Mouse (Mus musculus) embryonic facial prominence, embryonic 13.5 days (tissue): Measurements from ENCODE around the gene Rgs7. TPM values are rescaled to one million over a fixed set of nuclear protein-coding genes. Genes with fewer than 3 reads are reported as not detected.

ENCODE experiments used
- ATAC-seq: fragments of 200-750 bp; cut with Nextera tagmentation; 2 replicates; pipeline ENCODE4 v1.8.0; 2017; ENCODE audit warnings: low read depth; ENCODE audit not compliant: insufficient number of reproducible peaks, insufficient read depth, low FRiP score, low TSS enrichment
- H3K27ac ChIP-seq: fragments of 300-500 bp; sonication (generic); 2 replicates; pipeline ENCODE4 v1.5.1; 2015; ENCODE audit warnings: moderate library complexity, mild to moderate bottlenecking, inconsistent platforms
- H3K27me3 ChIP-seq: fragments of 300-500 bp; sonication (generic); 2 replicates; pipeline ENCODE4 v1.6.1; 2015; ENCODE audit warnings: mild to moderate bottlenecking, inconsistent platforms
- H3K36me3 ChIP-seq: fragments of 300-500 bp; sonication (generic); 2 replicates; pipeline ENCODE4 v1.6.1; 2015; ENCODE audit warnings: mild to moderate bottlenecking, inconsistent platforms
- H3K4me1 ChIP-seq: fragments of 300-500 bp; sonication (generic); 2 replicates; pipeline ENCODE4 v1.6.1; 2015; ENCODE audit warnings: inconsistent platforms
- H3K4me2 ChIP-seq: fragments of 300-500 bp; sonication (generic); 2 replicates; pipeline ENCODE4 v1.6.1; 2015; ENCODE audit warnings: moderate library complexity, mild to moderate bottlenecking, inconsistent platforms
- H3K4me3 ChIP-seq: fragments of 300-500 bp; sonication (generic); 2 replicates; pipeline ENCODE4 v1.5.1; 2015; ENCODE audit warnings: mild to moderate bottlenecking, inconsistent platforms
- H3K9ac ChIP-seq: fragments of 300-500 bp; sonication (generic); 2 replicates; pipeline ENCODE4 v1.6.1; 2015; ENCODE audit warnings: mild to moderate bottlenecking, inconsistent platforms
- H3K9me3 ChIP-seq: fragments of 300-500 bp; sonication (generic); 2 replicates; pipeline ENCODE4 v1.6.1; 2016; ENCODE audit warnings: inconsistent platforms
- WGBS: fragments of 180-500 bp; shearing (Covaris S2); methylation state at CpG from one replicate; pipeline ENCODE4 v1.1.7; 2015; ENCODE audit warnings: mixed read lengths; 5-methylcytosine and 5-hydroxymethylcytosine counted together
- polyA plus RNA-seq: library from polyadenylated mRNA; unstranded; fragments of >200 nt; fragmentation: Nextera tagmentation; extraction: Ambion mirVana; gene quantifications from 2 replicates; pipeline ENCODE4 v1.2.1, GENCODE M21; 2015

Rgs7 gene
- polyA plus RNA-seq, 1 experiment from 2014 or later, result 3.2 TPM

GRCm38 (mm10) chr1:175143051-175143450 is 349.2 kb downstream of the Rgs7 start:
- H3K9ac ChIP-seq, result no peak overlapping the region
- ATAC-seq, result no peak

GRCm38 (mm10) chr1:175128525-175128924 is 363.8 kb downstream of the Rgs7 start:
- no peak overlapping the region for H3K4me2 ChIP-seq
- no peaks in the 10 kb centered on the region for H3K27me3 ChIP-seq
- ATAC-seq, result no peak
- H3K9me3 ChIP-seq, result no peaks in the 10 kb centered on the region
- H3K36me3 ChIP-seq, result no peaks in the 10 kb centered on the region
- no peak overlapping the region for H3K27ac ChIP-seq
- H3K4me1 ChIP-seq, result peaks cover 6% of the 10 kb centered on the region
- H3K4me3 ChIP-seq, result no peak overlapping the region
- 51% methylated on average over 2 of the region's 2 CpGs for WGBS
- no peak overlapping the region for H3K9ac ChIP-seq

More at GRCm38 (mm10) chr1:175143051-175143450, 349.2 kb downstream of the Rgs7 start:
- Histone ChIP-seq H3K4me1 (no peaks in the 10 kb centered on the region), H3K36me3 (no peaks in the 10 kb centered on the region), H3K4me2 (no peak overlapping the region), H3K27me3 (no peaks in the 10 kb centered on the region), H3K9me3 (no peaks in the 10 kb centered on the region), H3K4me3 (no peak overlapping the region), H3K27ac (no peak overlapping the region)
- 83% methylated on average over 4 of the region's 4 CpGs for WGBS

DNA sequence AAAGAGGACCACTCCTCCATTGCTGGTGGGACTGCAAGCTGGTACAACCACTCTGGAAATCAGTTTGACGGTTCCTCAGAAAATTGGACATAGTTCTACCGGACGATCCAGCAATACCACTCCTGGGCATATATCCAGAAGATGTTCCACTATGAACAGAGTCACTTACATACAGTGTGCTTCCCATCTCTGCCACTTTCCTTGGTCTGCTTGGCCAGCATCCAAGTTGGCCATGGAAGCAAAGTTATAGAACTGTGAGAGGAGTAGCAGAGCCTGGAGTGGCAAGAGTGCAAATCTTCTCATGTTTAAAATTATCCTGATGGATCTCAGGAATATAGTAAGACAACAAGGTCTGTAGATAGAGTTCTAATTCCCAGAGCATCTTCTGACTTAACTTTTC is 367.9 kb downstream of the Rgs7 start:
- H3K4me1 ChIP-seq, result peaks cover 6% of the 10 kb centered on the region
- H3K9ac ChIP-seq, result no peak overlapping the region
- H3K4me2 ChIP-seq, result no peak overlapping the region
- no peak overlapping the region for H3K4me3 ChIP-seq
- no peaks in the 10 kb centered on the region for H3K27me3 ChIP-seq
- ATAC-seq, result no peak
- H3K9me3 ChIP-seq, result no peaks in the 10 kb centered on the region
- H3K27ac ChIP-seq, result no peak overlapping the region
- WGBS, result 92% methylated on average over 3 of the region's 3 CpGs
- no peaks in the 10 kb centered on the region for H3K36me3 ChIP-seq

GRCm38 (mm10) chr1:175118904-175119555 is 373.3 kb downstream of the Rgs7 start:
- Histone ChIP-seq H3K27me3 (no peaks in the 10 kb centered on the region), H3K27ac (no peak overlapping the region), H3K36me3 (no peaks in the 10 kb centered on the region), H3K4me3 (no peak overlapping the region), H3K4me1 (no peaks in the 10 kb centered on the region), H3K9me3 (no peaks in the 10 kb centered on the region), H3K4me2 (no peak overlapping the region), H3K9ac (no peak overlapping the region)
- WGBS, result 71% methylated on average over 4 of the region's 4 CpGs
- no peak for ATAC-seq

DNA sequence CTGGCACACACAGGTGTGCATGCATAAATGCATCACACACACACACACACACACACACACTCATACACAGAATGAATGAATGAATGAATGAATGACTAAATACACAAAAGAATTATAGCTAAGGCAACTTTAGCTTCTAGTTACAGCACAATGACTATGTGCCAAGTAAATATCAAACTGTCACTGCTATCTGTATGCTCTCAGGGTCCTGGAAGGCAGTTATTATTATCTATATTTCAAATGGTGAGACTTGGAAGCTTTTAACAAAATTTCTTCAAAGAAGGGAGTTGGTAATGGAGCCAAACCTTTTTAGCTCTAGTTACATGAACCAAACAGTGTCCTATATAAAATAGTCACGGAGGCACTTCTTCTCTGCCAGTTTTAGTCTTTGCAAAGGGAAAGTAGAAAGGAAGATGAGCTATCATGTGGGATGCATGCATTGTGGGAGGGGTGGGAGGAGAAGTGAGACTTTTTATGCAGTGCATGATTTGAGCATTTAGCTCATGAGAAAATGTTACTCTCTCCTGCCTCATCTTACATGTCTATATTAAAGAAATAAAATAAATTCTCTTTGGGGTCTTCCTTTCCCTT is 383.9 kb downstream of the Rgs7 start:
- no peaks in the 10 kb centered on the region for H3K4me1 ChIP-seq
- no peaks in the 10 kb centered on the region for H3K9me3 ChIP-seq
- 92% methylated on average over 1 of the region's 1 CpGs for WGBS
- H3K9ac ChIP-seq, result no peak overlapping the region
- no peaks in the 10 kb centered on the region for H3K36me3 ChIP-seq
- no peak overlapping the region for H3K4me2 ChIP-seq
- no peaks in the 10 kb centered on the region for H3K27me3 ChIP-seq
- no peak for ATAC-seq
- no peak overlapping the region for H3K4me3 ChIP-seq
- H3K27ac ChIP-seq, result no peak overlapping the region

DNA sequence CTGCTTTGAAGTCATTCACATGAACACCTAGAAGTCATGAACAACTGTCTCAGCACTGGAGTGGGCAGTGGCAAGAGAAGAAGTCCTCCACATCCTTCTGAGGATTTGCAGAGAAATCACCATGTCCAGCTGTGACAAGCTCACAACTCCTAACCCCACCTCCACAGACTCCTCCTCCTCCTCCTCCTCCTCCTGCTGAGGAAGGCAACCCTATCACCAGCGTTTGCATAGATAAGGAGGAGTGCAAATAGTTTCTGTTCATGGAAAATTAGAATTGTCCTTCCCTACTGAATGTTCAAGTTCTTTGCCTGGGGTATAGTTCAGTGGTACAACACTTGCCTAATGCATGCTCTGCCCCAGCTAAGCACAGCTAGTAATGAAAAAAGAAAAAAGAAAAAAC is 386.0 kb downstream of the Rgs7 start:
- no peaks in the 10 kb centered on the region for H3K9me3 ChIP-seq
- H3K4me3 ChIP-seq, result no peak overlapping the region
- H3K4me1 ChIP-seq, result no peaks in the 10 kb centered on the region
- H3K27me3 ChIP-seq, result no peaks in the 10 kb centered on the region
- ATAC-seq, result no peak
- H3K27ac ChIP-seq, result no peak overlapping the region
- H3K9ac ChIP-seq, result no peak overlapping the region
- WGBS, result 41% methylated on average over 1 of the region's 1 CpGs
- no peak overlapping the region for H3K4me2 ChIP-seq
- no peaks in the 10 kb centered on the region for H3K36me3 ChIP-seq

DNA sequence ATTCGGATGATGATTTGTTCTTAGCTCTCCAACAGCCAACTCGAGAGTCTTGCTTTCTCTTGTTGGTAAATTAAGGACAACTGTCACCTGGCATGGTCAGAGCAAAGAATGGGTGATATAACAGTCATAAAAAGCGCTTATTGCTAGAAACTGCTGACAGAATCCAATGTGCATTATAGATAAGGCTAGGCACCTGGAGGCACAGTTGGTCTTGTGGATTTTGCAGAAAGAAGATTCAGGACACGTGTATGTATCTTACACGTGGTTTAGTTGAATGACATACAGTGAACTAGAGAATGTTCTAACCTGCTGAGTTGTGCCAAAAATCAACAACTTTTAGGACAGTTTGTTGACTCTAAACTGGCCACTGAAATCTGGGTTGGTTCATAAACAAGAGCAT is 386.9 kb downstream of the Rgs7 start:
- no peak for ATAC-seq
- no peak overlapping the region for H3K9ac ChIP-seq
- no peak overlapping the region for H3K4me3 ChIP-seq
- H3K9me3 ChIP-seq, result no peaks in the 10 kb centered on the region
- no peaks in the 10 kb centered on the region for H3K27me3 ChIP-seq
- H3K27ac ChIP-seq, result no peak overlapping the region
- H3K4me1 ChIP-seq, result no peaks in the 10 kb centered on the region
- no peak overlapping the region for H3K4me2 ChIP-seq
- WGBS, result 84% methylated on average over 5 of the region's 5 CpGs
- no peaks in the 10 kb centered on the region for H3K36me3 ChIP-seq

DNA sequence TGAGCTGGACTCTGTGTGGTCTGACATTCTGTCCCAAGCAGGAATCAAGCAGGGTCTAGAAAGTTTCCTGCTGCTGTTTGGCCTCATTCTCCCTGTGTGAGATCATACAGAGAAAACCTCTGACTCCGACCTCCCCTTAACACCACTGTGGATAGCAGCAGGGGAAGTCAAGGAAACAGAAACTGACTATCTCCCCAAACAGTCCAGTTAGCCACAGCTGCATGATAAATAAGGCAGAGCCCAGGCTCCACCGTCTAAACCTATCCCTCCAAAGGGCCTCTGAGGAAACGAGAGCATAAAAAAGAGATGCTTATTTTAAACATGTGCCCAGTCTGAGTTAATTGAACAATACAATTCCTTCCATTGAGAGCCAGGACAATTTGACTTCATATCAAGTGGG is 395.3 kb downstream of the Rgs7 start:
- H3K36me3 ChIP-seq, result no peaks in the 10 kb centered on the region
- 47% methylated on average over 3 of the region's 3 CpGs for WGBS
- no peak overlapping the region for H3K4me2 ChIP-seq
- no peak overlapping the region for H3K4me3 ChIP-seq
- no peaks in the 10 kb centered on the region for H3K4me1 ChIP-seq
- no peak for ATAC-seq
- H3K27me3 ChIP-seq, result no peaks in the 10 kb centered on the region
- no peaks in the 10 kb centered on the region for H3K9me3 ChIP-seq
- H3K9ac ChIP-seq, result no peak overlapping the region
- H3K27ac ChIP-seq, result no peak overlapping the region

GRCm38 (mm10) chr1:175082104-175082503 is 410.2 kb downstream of the Rgs7 start:
- ATAC-seq, result no peak
- Histone ChIP-seq H3K27me3 (no peaks in the 10 kb centered on the region), H3K4me1 (0 out of 2 replicates have a peak, but pooled peaks cover 3% of the 10 kb centered on the region), H3K27ac (no peak overlapping the region), H3K9me3 (no peaks in the 10 kb centered on the region), H3K9ac (no peak overlapping the region), H3K36me3 (no peaks in the 10 kb centered on the region), H3K4me2 (no peak overlapping the region), H3K4me3 (no peak overlapping the region)
- whole genome bisulfite sequencing, result 84% methylated on average over 1 of the region's 1 CpGs

DNA sequence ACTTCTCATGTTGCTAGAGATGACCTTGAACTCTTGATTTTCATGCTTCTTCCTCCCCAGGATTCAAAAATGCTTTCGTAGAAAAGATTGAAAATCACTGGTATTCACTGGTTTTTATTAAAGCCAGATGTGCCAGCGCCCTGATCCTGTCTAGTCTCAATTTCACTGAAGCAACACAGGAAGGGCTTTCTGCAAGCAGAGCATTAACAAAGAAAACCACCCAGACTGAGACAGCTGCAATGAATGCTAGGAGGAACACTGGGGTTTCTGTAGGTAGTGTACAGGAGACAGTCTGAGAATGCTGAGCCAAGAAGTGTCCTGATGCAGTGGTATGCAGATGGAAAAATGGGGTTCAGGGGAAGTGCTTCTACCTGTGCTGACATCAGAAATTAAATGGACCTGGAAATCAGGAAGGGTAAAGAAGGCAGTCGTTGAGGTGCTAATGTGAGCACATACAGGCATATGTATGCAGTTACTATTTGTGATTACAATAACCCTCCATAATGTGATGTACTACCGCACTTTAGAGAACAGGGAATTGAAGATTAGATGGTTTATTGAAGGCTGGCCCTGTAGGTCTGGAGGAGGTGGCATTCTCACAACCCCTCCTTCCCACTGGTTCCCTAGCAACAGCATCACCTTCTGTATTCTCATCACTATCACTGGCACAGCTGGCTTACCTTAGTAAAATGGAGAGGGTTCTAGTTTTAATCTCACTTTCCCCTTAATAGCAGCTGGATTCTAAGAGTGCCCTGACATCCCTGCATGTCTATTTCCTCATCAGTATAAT is 412.3 kb downstream of the Rgs7 start:
- Histone ChIP-seq H3K4me3 (no peak overlapping the region), H3K27me3 (no peaks in the 10 kb centered on the region), H3K36me3 (no peaks in the 10 kb centered on the region), H3K9ac (no peak overlapping the region), H3K27ac (no peak overlapping the region), H3K4me1 (0 out of 2 replicates have a peak, but pooled peaks cover 3% of the 10 kb centered on the region), H3K9me3 (no peaks in the 10 kb centered on the region), H3K4me2 (no peak overlapping the region)
- ATAC-seq, result no peak
- 27% methylated on average over 4 of the region's 4 CpGs for WGBS

GRCm38 (mm10) chr1:175073500-175074232 is 418.6 kb downstream of the Rgs7 start:
- H3K27ac ChIP-seq, result no peak overlapping the region
- 88% methylated on average over 1 of the region's 1 CpGs for WGBS
- H3K4me3 ChIP-seq, result no peak overlapping the region
- H3K9me3 ChIP-seq, result no peaks in the 10 kb centered on the region
- no peaks in the 10 kb centered on the region for H3K36me3 ChIP-seq
- H3K4me1 ChIP-seq, result no peaks in the 10 kb centered on the region
- no peak overlapping the region for H3K9ac ChIP-seq
- H3K27me3 ChIP-seq, result no peaks in the 10 kb centered on the region
- no peak for ATAC-seq
- H3K4me2 ChIP-seq, result no peak overlapping the region
